Mouse (Mus musculus) left cerebral cortex, postnatal 14 days (tissue): Measurements from ENCODE around the gene Birc7. TPM values are rescaled to one million over a fixed set of nuclear protein-coding genes. Genes with fewer than 3 reads are reported as not detected.

Experiments used
- DNase-seq, 2 experiments: peaks; one replicate each; pipeline ENCODE4 v3.0.0; 2021 to 2022; ENCODE audit warnings: low spot score in 2 of 2, mixed read lengths in 1 of 2
- intact Hi-C: fragments of 180-260 bp; cut with DNase I; formaldehyde crosslinking; loops from one replicate; pipeline ENCODE4 v1.15.1; 2025
- microRNA-seq, 2 experiments: library from miRNA; unstranded; fragments of <30 nt; microRNA quantifications; one replicate each; pipeline ENCODE4 v1.2.0; 2022
- total RNA-seq, 2 experiments: library from RNA; stranded (reverse); gene quantifications; 2 replicates each; pipeline ENCODE4 v1.2.3; 2021

Birc7 gene
- total RNA-seq, 2 experiments from 2014 or later: not detected

- no peak for DNase-seq
- intact Hi-C loops: no loop called here
Measured at GRCm38 (mm10) chr2:180960187-180960586, 31.4 kb downstream of the Birc7 start.

GRCm38 (mm10) chr2:180962616-180963308 is 33.9 kb downstream of the Birc7 start:
- no peak for DNase-seq
- intact Hi-C loops: no loop called here

- peak; percentile 76 to 79 for DNase-seq
- intact Hi-C loops: loop anchor here (1.0 kb wide), 1 partner anchor 39 kb away; no protein-coding TSS in a partner anchor
Measured at GRCm38 (mm10) chr2:180963956-180964355, 35.1 kb downstream of the Birc7 start.

DNA sequence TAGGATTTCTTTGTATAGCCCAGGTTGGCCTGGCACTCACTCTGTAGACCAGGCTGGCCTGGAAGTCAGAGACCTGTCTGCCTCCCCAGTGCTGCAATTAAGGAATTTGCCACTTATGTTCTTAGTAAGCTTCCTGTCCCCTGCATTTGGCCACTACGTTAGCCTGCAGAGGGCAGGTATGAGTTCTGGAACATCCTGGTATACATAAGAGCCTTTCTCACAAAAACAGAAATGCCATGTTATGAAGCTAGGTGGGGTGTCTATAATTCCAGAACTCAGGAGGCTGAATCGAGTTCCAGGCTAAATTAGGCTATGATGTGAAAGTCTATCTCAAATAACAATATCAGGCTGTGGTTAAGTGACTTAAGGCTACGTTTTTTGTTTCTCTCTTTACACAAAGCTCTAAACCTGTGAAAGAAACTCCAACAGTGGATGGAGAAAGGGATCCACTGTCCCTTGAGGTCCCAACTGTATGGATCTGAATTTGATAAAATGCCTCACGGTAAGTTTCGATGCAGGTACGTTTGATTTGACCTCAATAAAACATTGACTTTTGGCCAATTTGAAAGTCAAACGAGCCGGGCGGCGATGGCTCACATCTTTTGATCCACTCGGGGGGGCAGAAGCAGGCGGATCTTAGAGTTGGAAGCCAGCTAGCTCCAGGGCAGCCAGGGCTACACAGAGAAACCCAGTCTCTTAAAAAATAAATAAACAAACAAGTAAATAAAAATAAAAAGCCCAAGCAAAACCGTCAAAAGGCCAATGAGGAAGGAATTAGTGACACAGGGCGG is 37.5 kb downstream of the Birc7 start:
- intact Hi-C loops: no loop called here
- peak in 1 of 2 experiments; percentile 79 for DNase-seq

DNA sequence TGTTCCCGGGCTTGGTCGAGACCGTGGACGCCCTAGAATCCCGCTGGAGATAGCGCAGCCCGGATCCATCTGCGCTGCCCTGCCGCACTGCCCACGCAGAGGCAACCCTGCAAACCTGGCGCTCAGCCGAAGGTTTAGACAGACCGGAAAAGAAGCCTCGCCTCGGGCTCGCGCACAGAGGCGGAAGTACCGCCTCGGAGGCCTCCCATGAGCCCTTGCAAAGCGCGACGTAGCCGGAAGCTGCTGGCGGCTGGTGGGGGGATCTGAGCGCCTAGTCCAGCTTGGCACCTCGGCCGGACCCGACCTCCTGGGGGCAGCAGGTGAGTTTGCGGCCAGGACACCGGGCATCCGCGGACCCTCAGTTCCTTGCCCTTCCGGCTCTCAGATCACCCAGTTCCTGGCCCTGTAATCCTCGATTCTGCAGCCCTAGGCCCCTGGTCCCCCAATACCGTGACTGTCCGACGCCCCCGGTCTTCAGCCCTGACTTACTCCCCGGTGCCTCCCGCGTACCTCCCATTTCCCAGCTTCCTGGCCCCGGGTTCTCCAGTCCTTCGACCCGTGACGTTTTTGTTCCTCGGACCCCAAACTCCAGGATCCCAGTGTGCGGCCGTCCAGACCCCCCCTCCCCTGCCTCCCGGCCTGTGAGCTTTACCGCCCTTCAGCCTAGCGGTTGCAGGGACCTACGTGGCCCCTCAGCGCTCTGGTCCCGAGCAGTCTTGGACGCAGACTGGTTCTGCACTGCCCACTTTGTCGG is 38.4 kb downstream of the Birc7 start, which contains the start of gene Arfgap1:
Arfgap1 (plus strand) TSS at position 216 of the 754 bp plus-strand sequence.
- intact Hi-C loops: no loop called here
- peak; percentile 93 to 95 for DNase-seq

DNA sequence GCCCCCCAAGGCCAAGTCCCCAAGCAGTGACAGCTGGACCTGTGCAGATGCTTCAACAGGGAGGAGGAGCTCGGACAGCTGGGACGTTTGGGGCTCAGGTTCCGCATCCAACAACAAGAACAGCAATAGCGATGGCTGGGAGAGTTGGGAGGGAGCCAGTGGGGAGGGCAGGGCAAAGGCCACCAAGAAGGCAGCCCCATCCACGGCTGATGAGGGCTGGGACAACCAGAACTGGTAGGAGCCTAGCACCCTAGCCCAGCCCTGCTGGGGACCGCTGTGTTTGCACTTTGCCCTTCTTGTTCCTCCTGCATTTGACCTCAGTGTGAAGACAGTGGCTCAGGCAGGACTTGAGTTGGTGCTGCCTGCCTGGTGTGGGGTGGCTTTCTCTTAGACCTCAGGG is 52.3 kb downstream of the Birc7 start:
- intact Hi-C loops: no loop called here
- DNase-seq: no peak

Small RNA genes lying within 50 kb of the gene (microRNA-seq; reads per million reads assigned to microRNA genes)
- gene Mir124a-3: 0.53 to 2.7 reads per million in 2 experiments

Other genes starting within 250 kb of the Birc7 start
- 10 to 100 TPM; 56.6 to 57.7 TPM for gene Dido1, start 219.0 kb upstream of the Birc7 start, total RNA-seq
- 10 to 100 TPM; 61.8 to 63.6 TPM for gene Gid8, start 218.9 kb upstream of the Birc7 start, total RNA-seq
- gene Slc17a9, start 203.8 kb upstream of the Birc7 start, total RNA-seq: 1 to 10 TPM in 1 of 2 experiments, under 1 TPM in 1; 0.24 to 1.1 TPM
- gene Bhlhe23, start 152.1 kb upstream of the Birc7 start, total RNA-seq: not detected
- 10 to 100 TPM; 63.1 to 68.4 TPM for gene Ythdf1, start 8.1 kb upstream of the Birc7 start, total RNA-seq
- gene Nkain4, start 25.7 kb downstream of the Birc7 start, total RNA-seq: 10 to 100 TPM; 35.7 to 45.1 TPM
- 100 to 1,000 TPM; 136 to 137 TPM for gene Arfgap1, start 38.2 kb downstream of the Birc7 start, total RNA-seq
- gene Col20a1, start 57.5 kb downstream of the Birc7 start, total RNA-seq: 1 to 10 TPM; 1.6 to 2.4 TPM
- 10 to 100 TPM; 34.3 to 41.3 TPM for gene Chrna4, start 114.5 kb downstream of the Birc7 start, total RNA-seq
- gene Kcnq2, start 206.3 kb downstream of the Birc7 start, total RNA-seq: 100 to 1,000 TPM; 179 to 188 TPM
- gene Eef1a2, start 228.0 kb downstream of the Birc7 start, total RNA-seq: 1,000 to 10,000 TPM; 1,193 to 1,221 TPM